Mouse (Mus musculus) midbrain, embryonic 12.5 days (tissue): ENCODE measurements around the gene Tubgcp4. TPM values are rescaled to one million over a fixed set of nuclear protein-coding genes. Genes with fewer than 3 reads are reported as not detected.

ENCODE experiments used
- ATAC-seq: fragments of 200-750 bp; cut with Nextera tagmentation; 2 replicates; pipeline ENCODE4 v1.8.0; 2017; ENCODE audit warnings: low read depth, moderate TSS enrichment, moderate library complexity; ENCODE audit not compliant: low FRiP score
- H3K27ac ChIP-seq: fragments of 300-500 bp; sonication (generic); replicated peaks from 2 replicates; pipeline ENCODE4 v1.5.1; 2016; ENCODE audit warnings: mild to moderate bottlenecking
- H3K27me3 ChIP-seq: fragments of 300-500 bp; sonication (generic); 2 replicates; pipeline ENCODE4 v1.6.1; 2016; ENCODE audit warnings: mild to moderate bottlenecking
- H3K36me3 ChIP-seq: fragments of 300-500 bp; sonication (generic); 2 replicates; pipeline ENCODE4 v1.6.1; 2016
- H3K4me1 ChIP-seq: fragments of 300-500 bp; sonication (generic); 2 replicates; pipeline ENCODE4 v1.6.1; 2016
- H3K4me2 ChIP-seq: fragments of 300-500 bp; sonication (generic); replicated peaks from 2 replicates; pipeline ENCODE4 v1.6.1; 2016; ENCODE audit warnings: mild to moderate bottlenecking, moderate library complexity
- H3K4me3 ChIP-seq: fragments of 300-500 bp; sonication (generic); 2 replicates; pipeline ENCODE4 v1.5.1; 2016; ENCODE audit warnings: mild to moderate bottlenecking
- H3K9ac ChIP-seq: fragments of 300-500 bp; sonication (generic); replicated peaks from 2 replicates; pipeline ENCODE4 v1.6.1; 2016; ENCODE audit warnings: mild to moderate bottlenecking, moderate library complexity
- H3K9me3 ChIP-seq: fragments of 300-500 bp; sonication (generic); 2 replicates; pipeline ENCODE4 v1.6.1; 2016; ENCODE audit warnings: mild to moderate bottlenecking
- WGBS: fragments of 180-500 bp; shearing (Covaris S2); methylation state at CpG from one replicate; pipeline ENCODE4 v1.1.7; 2016; 5-methylcytosine and 5-hydroxymethylcytosine counted together
- polyA plus RNA-seq: library from polyadenylated mRNA; unstranded; fragments of >200 nt; fragmentation: Nextera tagmentation; extraction: Ambion mirVana; gene quantifications from 2 replicates; pipeline ENCODE4 v1.2.1, GENCODE M21; 2016

The Tubgcp4 gene
- polyA plus RNA-seq, 1 experiment from 2014 or later, result 82.5 TPM

DNA sequence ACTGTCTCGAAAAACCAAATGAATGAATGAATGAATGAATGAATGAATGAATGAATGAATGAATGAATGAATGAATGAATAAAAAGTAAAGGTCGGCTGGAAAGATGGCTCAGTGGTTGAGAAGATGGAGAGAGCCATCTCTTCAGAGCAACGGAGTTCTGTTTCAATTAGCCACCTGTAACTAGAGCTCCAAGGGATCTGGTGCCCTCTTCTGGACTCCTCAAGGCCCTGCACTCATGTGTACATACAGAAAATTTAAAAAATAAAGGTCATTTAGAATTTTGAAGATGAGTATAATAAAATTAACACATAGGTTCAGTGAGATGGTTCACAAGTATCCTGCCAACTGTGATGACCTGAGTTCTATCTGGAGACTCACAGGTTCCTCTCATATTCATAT lies 17.4 kb upstream of the Tubgcp4 start:
- H3K4me3 ChIP-seq, result no peak overlapping the region
- H3K4me2 ChIP-seq, result no peak overlapping the region
- no peaks in the 10 kb centered on the region for H3K4me1 ChIP-seq
- no peaks in the 10 kb centered on the region for H3K9me3 ChIP-seq
- no peak overlapping the region for H3K27ac ChIP-seq
- no peak overlapping the region for H3K9ac ChIP-seq
- H3K27me3 ChIP-seq, result no peaks in the 10 kb centered on the region
- peaks cover 50% of the 10 kb centered on the region for H3K36me3 ChIP-seq
- no peak for ATAC-seq
- 87% methylated on average over 3 of the region's 3 CpGs for WGBS

DNA sequence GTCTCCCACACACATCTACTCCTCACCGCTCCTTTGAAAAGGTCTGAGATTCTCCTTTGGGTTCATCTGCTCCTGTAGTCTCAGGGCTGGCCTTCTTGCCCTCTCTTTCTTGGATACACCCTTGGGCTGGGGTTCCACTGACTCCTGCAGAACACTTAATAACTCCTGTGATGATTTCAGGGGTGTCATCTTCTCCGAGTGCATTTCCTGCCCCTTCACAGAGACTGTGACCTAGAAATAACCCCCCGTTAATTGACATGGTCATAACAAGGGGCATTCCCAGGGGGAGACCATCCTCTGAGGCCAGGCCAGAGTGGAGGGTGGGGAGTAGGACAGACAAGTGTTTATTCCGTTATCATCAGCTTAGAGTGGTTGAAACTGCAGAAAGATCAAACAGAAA lies 1.3 kb upstream of the Tubgcp4 start:
- no peaks in the 10 kb centered on the region for H3K9me3 ChIP-seq
- no peak for ATAC-seq
- peaks cover 28% of the 10 kb centered on the region for H3K36me3 ChIP-seq
- H3K4me3 ChIP-seq, result peak overlapping the region; percentile 85
- no peaks in the 10 kb centered on the region for H3K27me3 ChIP-seq
- H3K4me1 ChIP-seq, result peaks cover 23% of the 10 kb centered on the region
- no peak overlapping the region for H3K27ac ChIP-seq
- WGBS, result 72% methylated on average over 4 of the region's 4 CpGs
- peak overlapping the region; percentile 86 for H3K4me2 ChIP-seq
- H3K9ac ChIP-seq, result peak overlapping the region; percentile 85; the same call in 1 of the 2 replicates

DNA sequence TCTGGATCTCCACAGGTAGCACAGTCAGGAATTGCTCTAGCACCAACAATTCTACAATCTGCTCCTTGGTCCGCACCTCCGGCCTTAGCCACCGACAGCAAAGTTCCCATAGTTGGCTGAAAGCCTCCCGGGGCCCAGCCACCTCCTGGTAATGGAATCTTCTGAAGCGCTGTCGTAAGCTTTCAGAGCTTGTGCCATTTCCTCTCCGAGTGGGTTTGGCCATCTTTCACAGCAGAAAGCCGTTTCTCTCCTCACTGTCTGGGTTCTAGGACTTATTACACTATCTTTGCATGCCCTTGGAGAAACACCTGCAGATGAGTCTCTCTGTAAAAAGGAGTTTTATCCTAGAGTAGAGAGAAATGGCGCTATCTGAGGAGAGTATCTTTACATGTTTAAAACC lies 552 bp upstream of the Tubgcp4 start:
- ATAC-seq, result no peak
- Histone ChIP-seq H3K27ac (no peak overlapping the region), H3K4me2 (peak overlapping the region; percentile 86), H3K4me1 (peaks cover 23% of the 10 kb centered on the region), H3K9ac (peak overlapping the region; percentile 85), H3K36me3 (peaks cover 28% of the 10 kb centered on the region), H3K4me3 (peak overlapping the region; percentile 85), H3K27me3 (no peaks in the 10 kb centered on the region), H3K9me3 (no peaks in the 10 kb centered on the region)
- WGBS, result 14% methylated on average over 9 of the region's 9 CpGs

DNA sequence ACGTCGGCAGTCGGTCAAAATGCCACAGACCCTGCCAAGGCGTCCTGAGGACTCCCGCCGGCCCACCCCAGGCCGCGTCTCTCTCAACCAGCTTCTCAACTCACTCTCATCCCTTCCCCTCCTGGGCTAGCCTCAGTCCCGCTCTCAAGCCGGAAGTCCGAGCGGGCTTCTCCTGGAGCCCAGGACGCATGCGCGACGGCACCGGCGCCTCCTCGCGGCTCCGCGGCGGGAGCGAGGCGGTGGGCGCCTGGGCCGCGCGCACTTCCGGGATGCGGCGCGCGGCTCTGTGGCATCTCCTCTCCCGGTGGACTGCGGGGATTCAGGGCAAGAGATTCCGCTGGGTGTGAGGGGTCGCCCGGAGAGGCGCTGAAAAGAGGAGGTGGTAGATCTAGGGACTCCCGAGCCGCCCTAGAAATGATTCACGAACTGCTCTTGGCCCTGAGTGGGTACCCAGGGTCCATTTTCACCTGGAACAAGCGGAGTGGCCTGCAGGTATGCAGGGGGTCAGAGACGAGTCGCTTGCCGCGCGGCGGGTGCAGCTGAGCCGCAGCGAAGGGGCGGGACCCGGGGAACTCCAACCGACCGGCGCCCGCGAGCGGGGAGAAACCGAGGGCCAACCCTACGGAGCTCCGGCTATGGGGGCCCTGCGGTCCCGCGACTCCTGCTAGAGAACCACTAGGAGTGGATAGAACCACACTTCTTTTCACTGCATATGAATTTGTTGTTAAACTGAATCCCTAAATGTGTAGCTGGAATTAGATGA lies 707 bp downstream of the Tubgcp4 start, which contains the start of gene Zscan29:
TSS of gene Zscan29 (minus strand) at position 146 of the 763 bp plus-strand sequence.
- peak within 1 kb of the TSS; percentile 85 for H3K4me3 ChIP-seq
- peaks cover 23% of the 10 kb centered on the region for H3K4me1 ChIP-seq
- under 1% methylated on average over 65 of the region's 66 CpGs for WGBS
- H3K4me2 ChIP-seq, result peak within 1 kb of the TSS; percentile 86
- peaks cover 36% of the 10 kb centered on the region for H3K36me3 ChIP-seq
- H3K9ac ChIP-seq, result peak within 1 kb of the TSS; percentile 85
- no peaks in the 10 kb centered on the region for H3K27me3 ChIP-seq
- H3K27ac ChIP-seq, result peak within 1 kb of the TSS; percentile 87
- ATAC-seq, result peak; percentile 96
- H3K9me3 ChIP-seq, result no peaks in the 10 kb centered on the region

DNA sequence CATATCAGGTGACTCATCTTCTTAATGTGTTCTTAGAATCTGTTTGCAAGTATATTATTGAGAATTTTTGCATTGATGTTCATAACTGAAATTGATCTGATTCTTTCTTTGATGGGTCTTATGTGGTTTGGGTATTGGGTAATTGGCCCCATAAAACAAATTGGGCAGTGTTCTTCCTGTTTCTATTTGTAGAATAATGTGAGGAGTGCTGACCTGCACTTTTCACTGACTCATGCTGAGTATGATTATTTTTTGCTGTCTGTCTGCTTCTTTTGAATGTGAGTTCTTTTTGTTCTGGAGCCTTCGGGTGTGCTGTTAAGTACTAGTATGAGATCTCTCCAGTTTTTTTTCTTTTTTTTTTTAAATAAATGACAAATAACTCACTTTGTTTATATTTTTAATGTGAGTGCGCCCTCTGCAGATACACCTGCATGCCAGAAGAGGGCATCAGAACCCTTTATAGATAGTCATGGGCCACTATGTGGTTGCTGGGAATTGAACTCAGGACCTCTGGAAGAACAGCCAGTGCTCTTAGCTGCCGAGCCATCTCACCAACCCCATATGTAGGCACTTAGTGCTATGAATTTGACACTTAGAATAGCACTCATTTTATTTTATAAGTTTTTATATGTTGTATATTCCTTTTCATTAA lies 8.5 kb downstream of the Tubgcp4 start:
- WGBS, result 96% methylated on average over 3 of the region's 3 CpGs

DNA sequence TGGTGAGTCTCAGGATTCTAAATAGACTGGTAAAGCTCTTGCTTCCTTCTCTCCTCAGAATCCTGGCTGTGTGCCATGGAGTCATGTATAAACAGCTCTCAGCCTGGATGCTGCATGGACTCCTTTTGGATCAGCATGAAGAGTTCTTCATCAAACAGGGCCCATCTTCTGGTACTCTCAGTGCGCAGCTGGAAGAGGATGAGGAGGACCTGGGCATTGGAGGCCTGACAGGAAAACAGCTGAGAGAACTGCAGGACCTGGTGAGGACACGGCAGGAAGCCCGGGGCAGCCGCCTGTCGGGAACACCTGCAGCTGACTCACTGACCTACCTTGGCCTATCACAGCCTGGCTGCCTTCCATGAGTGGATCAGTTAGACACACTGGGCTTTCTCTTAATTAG lies 13.0 kb downstream of the Tubgcp4 start:
- Histone ChIP-seq H3K4me1 (no peaks in the 10 kb centered on the region), H3K27ac (no peak overlapping the region), H3K27me3 (no peaks in the 10 kb centered on the region), H3K4me3 (no peak overlapping the region), H3K9ac (no peak overlapping the region), H3K36me3 (peaks cover 66% of the 10 kb centered on the region), H3K9me3 (no peaks in the 10 kb centered on the region), H3K4me2 (no peak overlapping the region)
- ATAC-seq, result no peak
- 96% methylated on average over 5 of the region's 5 CpGs for WGBS

More for the DNA sequence above, 8.5 kb downstream of the Tubgcp4 start:
- H3K4me2 ChIP-seq, result no peak overlapping the region
- H3K4me3 ChIP-seq, result no peak overlapping the region
- H3K9ac ChIP-seq, result no peak overlapping the region
- no peaks in the 10 kb centered on the region for H3K4me1 ChIP-seq
- ATAC-seq, result no peak
- H3K27me3 ChIP-seq, result no peaks in the 10 kb centered on the region
- peaks cover 73% of the 10 kb centered on the region for H3K36me3 ChIP-seq
- no peak overlapping the region for H3K27ac ChIP-seq
- no peaks in the 10 kb centered on the region for H3K9me3 ChIP-seq

DNA sequence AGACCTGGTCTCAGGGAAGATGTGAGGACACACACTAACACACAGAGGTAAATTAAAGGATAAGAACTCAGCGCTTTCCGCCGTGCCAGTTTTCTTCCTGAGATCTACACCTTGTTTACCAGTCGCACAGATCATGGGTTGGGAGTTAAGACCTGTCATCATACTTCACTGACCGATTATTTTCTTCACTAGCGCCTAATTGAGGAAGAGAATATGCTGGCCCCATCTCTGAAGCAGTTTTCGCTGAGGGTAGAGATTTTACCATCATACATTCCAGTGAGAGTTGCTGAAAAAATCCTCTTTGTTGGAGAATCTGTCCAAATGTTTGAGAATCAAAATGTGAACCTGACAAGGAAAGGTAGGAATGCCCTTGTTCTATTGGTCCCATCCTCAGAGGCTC lies 13.7 kb downstream of the Tubgcp4 start:
- Histone ChIP-seq H3K4me3 (no peak overlapping the region), H3K4me2 (no peak overlapping the region), H3K9me3 (no peaks in the 10 kb centered on the region), H3K27ac (no peak overlapping the region), H3K36me3 (peaks cover 70% of the 10 kb centered on the region), H3K4me1 (no peaks in the 10 kb centered on the region), H3K27me3 (no peaks in the 10 kb centered on the region), H3K9ac (no peak overlapping the region)
- 97% methylated on average over 7 of the region's 7 CpGs for WGBS
- ATAC-seq, result no peak

DNA sequence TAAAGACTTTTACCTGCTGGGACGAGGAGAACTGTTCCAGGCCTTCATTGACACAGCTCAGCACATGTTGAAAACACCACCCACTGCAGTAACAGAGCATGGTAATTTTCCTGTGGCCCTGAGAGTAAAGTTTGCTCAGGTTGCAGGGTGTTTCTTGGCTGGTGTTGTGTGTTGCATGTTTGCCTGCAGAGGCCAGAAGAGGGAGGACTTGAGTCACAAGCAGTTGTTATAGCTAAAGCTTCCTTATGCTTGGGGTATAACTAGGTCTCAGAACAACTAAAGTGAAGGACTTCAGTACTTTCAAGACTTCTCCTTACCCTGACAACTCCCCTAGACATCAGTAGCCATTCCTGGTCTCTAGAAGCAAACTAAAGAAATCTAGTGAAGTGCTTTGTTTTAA lies 18.1 kb downstream of the Tubgcp4 start:
- WGBS, result 80% methylated on average over 1 of the region's 1 CpGs
- Histone ChIP-seq H3K27ac (no peak overlapping the region), H3K9ac (no peak overlapping the region), H3K36me3 (peaks cover 86% of the 10 kb centered on the region), H3K9me3 (no peaks in the 10 kb centered on the region), H3K4me1 (no peaks in the 10 kb centered on the region), H3K4me3 (no peak overlapping the region), H3K27me3 (no peaks in the 10 kb centered on the region), H3K4me2 (no peak overlapping the region)
- no peak for ATAC-seq

DNA sequence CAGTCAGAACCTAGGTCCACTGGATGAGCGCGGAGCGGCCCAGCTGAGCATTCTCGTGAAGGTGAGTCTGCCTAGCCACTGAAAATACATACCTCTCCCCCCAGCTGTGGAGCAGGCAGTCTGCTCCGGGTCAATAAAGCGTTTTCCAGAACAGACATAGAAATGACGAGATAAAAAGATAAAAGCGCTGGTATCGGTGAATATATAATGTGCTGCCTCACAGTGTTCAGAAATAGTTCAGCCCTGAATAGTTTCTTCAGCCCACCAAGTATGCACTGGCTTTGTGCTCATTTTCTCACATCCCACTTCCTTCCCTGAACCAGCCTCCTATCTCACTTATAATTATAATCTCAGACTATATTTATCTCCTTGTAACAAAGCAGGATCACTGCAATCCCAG lies 25.0 kb downstream of the Tubgcp4 start:
- Histone ChIP-seq H3K4me3 (no peak overlapping the region), H3K9me3 (no peaks in the 10 kb centered on the region), H3K27ac (no peak overlapping the region), H3K9ac (no peak overlapping the region), H3K4me2 (no peak overlapping the region), H3K27me3 (no peaks in the 10 kb centered on the region), H3K36me3 (peaks cover 96% of the 10 kb centered on the region), H3K4me1 (no peaks in the 10 kb centered on the region)
- 92% methylated on average over 9 of the region's 9 CpGs for WGBS
- ATAC-seq, result no peak

DNA sequence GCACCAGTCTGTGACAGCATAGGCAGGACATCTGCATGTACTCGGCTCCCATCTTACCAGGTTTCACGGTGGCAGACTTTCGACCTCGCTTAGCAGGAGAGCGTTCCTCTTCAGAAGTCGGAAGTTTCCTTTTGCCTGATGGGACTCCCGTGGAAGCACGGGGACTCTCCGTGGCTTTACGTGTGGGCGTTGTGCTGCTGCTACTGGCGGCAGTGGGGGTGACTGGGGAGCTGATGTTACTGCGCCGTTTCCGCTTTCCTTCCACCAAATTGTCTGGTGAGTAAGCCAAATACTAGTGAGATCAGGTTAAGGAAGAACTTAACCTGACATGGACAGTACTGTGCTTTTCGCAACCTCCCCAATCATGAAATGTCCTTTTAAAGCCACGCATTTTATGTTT lies 33.8 kb downstream of the Tubgcp4 start:
- no peak overlapping the region for H3K9ac ChIP-seq
- no peak overlapping the region for H3K4me3 ChIP-seq
- ATAC-seq, result no peak
- H3K4me2 ChIP-seq, result no peak overlapping the region
- WGBS, result 95% methylated on average over 17 of the region's 17 CpGs
- no peak overlapping the region for H3K27ac ChIP-seq
- H3K9me3 ChIP-seq, result no peaks in the 10 kb centered on the region
- H3K27me3 ChIP-seq, result no peaks in the 10 kb centered on the region
- peaks cover 96% of the 10 kb centered on the region for H3K36me3 ChIP-seq
- H3K4me1 ChIP-seq, result no peaks in the 10 kb centered on the region

DNA sequence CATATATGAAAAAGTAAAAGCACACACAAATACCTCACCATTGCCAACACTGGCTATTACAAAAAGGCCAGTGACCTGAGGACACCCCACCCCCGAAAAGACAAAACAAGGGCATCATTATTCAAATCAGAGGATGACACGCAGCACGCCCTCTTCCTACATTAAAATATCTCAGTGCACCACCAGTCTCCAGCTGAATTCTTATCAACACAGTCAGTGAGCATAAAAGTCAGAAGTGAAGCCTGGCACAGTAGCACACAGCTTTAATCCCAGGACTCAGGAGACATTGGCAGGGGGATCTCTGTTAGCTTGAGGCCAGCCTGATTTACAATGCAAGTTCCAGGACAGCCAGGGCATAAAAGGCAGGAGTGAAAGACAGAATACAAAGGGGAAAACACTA lies 36.1 kb downstream of the Tubgcp4 start:
- Histone ChIP-seq H3K9me3 (no peaks in the 10 kb centered on the region), H3K36me3 (peaks cover 95% of the 10 kb centered on the region), H3K4me3 (no peak overlapping the region), H3K27me3 (no peaks in the 10 kb centered on the region), H3K27ac (no peak overlapping the region), H3K9ac (no peak overlapping the region), H3K4me1 (no peaks in the 10 kb centered on the region), H3K4me2 (no peak overlapping the region)
- 87% methylated on average over 3 of the region's 3 CpGs for WGBS
- ATAC-seq, result no peak

DNA sequence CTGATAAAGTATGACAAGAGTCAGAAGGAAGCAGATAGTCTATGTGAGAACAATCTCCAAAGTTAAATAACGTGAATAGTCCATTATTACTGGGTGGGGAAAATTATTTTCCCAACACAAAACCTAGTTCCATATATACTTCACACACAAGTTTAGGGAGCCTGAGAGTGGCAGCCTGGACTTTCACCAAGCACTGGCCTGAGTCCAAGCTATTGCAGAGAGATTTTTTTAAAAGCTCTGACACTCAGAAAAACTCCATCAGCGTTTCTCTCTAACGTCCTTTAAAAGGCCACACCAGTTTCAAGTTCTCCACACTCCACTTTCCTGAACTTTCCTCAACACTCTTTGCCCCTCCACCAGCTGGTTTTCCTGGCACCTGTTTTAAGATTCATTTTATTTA lies 44.0 kb downstream of the Tubgcp4 start:
- no peaks in the 10 kb centered on the region for H3K4me1 ChIP-seq
- no peak overlapping the region for H3K4me3 ChIP-seq
- no peaks in the 10 kb centered on the region for H3K27me3 ChIP-seq
- H3K4me2 ChIP-seq, result no peak overlapping the region
- WGBS, result 93% methylated on average over 3 of the region's 3 CpGs
- no peak overlapping the region for H3K9ac ChIP-seq
- peaks cover 85% of the 10 kb centered on the region for H3K36me3 ChIP-seq
- ATAC-seq, result no peak
- H3K9me3 ChIP-seq, result no peaks in the 10 kb centered on the region
- no peak overlapping the region for H3K27ac ChIP-seq
